Mouse (Mus musculus) stomach, embryonic 14.5 days (tissue): ENCODE results near the gene Lrrc40. TPM values are rescaled to one million over a fixed set of nuclear protein-coding genes. Genes with fewer than 3 reads are reported as not detected.
"Not testable (repeated sequence)": the region's sequence is repeated elsewhere in the genome, so short reads cannot be mapped to it uniquely, and the experiment has no call there.

Experiments
- ATAC-seq: fragments of 200-750 bp; cut with Nextera tagmentation; 2 replicates; pipeline ENCODE4 v1.8.0; 2017; ENCODE audit warnings: low read depth, moderate TSS enrichment; ENCODE audit not compliant: insufficient number of reproducible peaks, insufficient read depth, low FRiP score
- H3K27ac ChIP-seq: fragments of 300-500 bp; sonication (generic); 2 replicates; pipeline ENCODE4 v1.5.1; 2014; ENCODE audit warnings: mild to moderate bottlenecking, low read length, moderate library complexity, mixed read lengths
- H3K27me3 ChIP-seq: fragments of 300-500 bp; sonication (generic); 2 replicates; pipeline ENCODE4 v1.6.1; 2014; ENCODE audit warnings: low read length, control low read depth, mixed read lengths; ENCODE audit not compliant: control insufficient read depth, insufficient read depth
- H3K36me3 ChIP-seq: fragments of 300-500 bp; sonication (generic); 2 replicates; pipeline ENCODE4 v1.6.1; 2014; ENCODE audit warnings: mild to moderate bottlenecking, control low read depth, low read length, moderate library complexity, mixed read lengths; ENCODE audit not compliant: control insufficient read depth, insufficient read depth
- H3K4me1 ChIP-seq: fragments of 300-500 bp; sonication (generic); 2 replicates; pipeline ENCODE4 v1.6.1; 2014; ENCODE audit warnings: low read length, control low read depth, mixed read lengths; ENCODE audit not compliant: control insufficient read depth, insufficient read depth
- H3K4me2 ChIP-seq: fragments of 300-500 bp; sonication (generic); replicated peaks from 2 replicates; pipeline ENCODE4 v1.6.1; 2014; ENCODE audit warnings: low read depth, low read length, control low read depth
- H3K4me3 ChIP-seq: fragments of 300-500 bp; sonication (generic); 2 replicates; pipeline ENCODE4 v1.5.1; 2014; ENCODE audit warnings: low read depth, low read length, control low read depth
- H3K9ac ChIP-seq: fragments of 300-500 bp; sonication (generic); replicated peaks from 2 replicates; pipeline ENCODE4 v1.6.1; 2014; ENCODE audit warnings: low read depth, mild to moderate bottlenecking, control low read depth, low read length, moderate library complexity, mixed read lengths
- H3K9me3 ChIP-seq: fragments of 300-500 bp; sonication (generic); 2 replicates; pipeline ENCODE4 v1.6.1; 2016; ENCODE audit warnings: low read depth, low read length, control low read depth; ENCODE audit not compliant: control insufficient read depth
- WGBS: fragments of 180-500 bp; shearing (Covaris S2); extraction: QIAGEN DNeasy Blood & Tissue Kit; methylation state at CpG from one replicate; pipeline ENCODE4 v1.1.7; 2014; 5-methylcytosine and 5-hydroxymethylcytosine counted together
- polyA plus RNA-seq: library from polyadenylated mRNA; unstranded; fragments of >200 nt; fragmentation: Nextera tagmentation; extraction: Ambion mirVana; gene quantifications from 2 replicates; pipeline ENCODE4 v1.2.1, GENCODE M21; 2014

Gene Lrrc40
- polyA plus RNA-seq, 1 experiment from 2014 or later: 49.4 TPM

DNA sequence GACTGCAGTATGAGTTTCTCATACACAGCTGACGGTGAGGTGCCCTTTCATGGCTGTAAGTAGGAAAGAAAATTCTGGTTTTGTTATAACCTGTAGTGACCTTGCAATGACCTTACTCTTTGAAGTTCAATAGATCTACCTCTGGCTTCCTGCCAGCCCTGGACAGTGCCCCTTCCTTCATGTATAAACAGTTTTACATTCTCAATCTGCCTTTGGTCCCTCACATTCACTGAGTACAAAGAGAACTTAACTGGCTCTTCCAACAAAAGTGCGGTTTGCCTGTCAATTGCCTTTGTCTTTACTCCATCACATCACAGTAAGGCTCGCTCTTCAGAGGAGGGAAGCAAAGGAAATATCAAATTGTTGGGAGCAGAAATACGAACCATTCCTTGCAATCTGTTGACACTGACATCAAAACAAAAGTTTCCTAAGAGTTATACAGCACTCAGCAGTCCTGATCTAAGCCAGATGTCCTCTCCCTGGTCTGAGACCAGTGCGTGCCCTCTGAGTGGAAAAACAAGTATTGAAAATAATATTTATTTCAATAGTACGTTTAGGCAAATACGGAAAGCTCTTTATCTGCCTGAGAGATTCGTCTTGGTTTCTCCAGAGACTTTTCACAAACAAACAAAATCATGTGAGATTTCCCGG, 32.3 kb downstream of the Lrrc40 start:
- peaks cover 6% of the 10 kb centered on the region; the same call in 1 of the 2 replicates for H3K4me1 ChIP-seq
- H3K4me3 ChIP-seq: no peak overlapping the region
- WGBS: 35% methylated on average over 9 of the region's 9 CpGs
- no peak overlapping the region for H3K9ac ChIP-seq
- no peaks in the 10 kb centered on the region; the same call in 1 of the 2 replicates for H3K36me3 ChIP-seq
- no peaks in the 10 kb centered on the region for H3K27me3 ChIP-seq
- no peak overlapping the region for H3K27ac ChIP-seq
- H3K4me2 ChIP-seq: no peak overlapping the region
- no peak for ATAC-seq
- H3K9me3 ChIP-seq: no peaks in the 10 kb centered on the region

DNA sequence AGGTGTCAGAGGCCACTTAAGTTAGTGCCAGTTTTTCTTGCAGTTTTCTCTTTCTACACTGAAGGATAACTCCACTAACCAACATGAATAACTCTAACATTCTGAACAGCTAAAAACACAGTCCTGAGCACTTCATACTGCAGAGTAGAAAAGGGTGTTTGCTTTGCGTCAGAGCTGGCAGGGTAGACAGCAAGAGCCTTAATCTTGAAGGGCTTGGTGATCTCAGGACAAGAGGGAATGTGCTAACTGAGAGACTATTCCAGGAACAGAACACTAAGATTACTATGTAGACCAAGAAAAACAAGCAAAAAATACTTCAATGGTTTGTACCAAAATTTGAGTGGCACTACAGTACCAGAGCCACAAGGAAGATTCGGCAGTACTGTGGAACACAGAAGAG, 38.5 kb downstream of the Lrrc40 start:
- Histone ChIP-seq H3K36me3 (no peaks in the 10 kb centered on the region; the same call in 1 of the 2 replicates), H3K4me3 (no peak overlapping the region), H3K27ac (no peak overlapping the region), H3K4me2 (no peak overlapping the region), H3K9me3 (no peaks in the 10 kb centered on the region), H3K9ac (no peak overlapping the region), H3K27me3 (no peaks in the 10 kb centered on the region), H3K4me1 (no peaks in the 10 kb centered on the region)
- no peak for ATAC-seq
- 79% methylated on average over 2 of the region's 2 CpGs for WGBS

DNA sequence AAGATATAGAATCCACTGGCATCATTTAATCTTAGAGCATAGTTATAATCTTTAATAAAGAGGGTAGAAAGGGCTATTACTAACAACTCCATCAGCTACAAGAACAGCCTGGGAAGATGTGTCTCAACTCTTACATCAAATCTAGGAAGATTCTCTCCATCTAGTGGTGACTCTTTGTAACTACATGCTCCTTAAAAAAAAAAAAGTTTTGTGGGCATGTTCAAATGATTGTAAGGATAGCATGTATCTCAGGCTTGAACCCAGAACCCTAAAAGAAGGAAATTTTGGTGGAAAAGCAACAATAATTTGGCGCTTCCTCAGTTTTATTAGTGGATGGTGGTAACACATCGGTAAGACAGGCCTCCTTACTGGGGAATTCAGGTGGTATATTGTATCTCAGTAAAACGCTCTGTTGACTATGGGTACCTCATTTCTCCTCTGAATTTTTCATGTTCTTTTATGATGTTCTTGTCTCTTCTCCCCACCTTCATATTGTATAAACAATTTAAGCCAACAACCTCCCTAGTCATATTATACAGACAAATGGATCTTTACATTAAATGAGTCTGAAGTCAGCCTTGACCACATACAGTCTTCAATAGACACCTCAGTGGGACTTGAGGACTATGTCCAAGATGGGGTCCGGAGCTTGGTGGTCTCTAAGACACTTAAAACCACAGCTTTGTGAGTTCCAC, 40.4 kb downstream of the Lrrc40 start:
- no peak for ATAC-seq
- Histone ChIP-seq H3K27me3 (no peaks in the 10 kb centered on the region), H3K27ac (no peak overlapping the region), H3K4me3 (no peak overlapping the region), H3K4me1 (no peaks in the 10 kb centered on the region), H3K9me3 (no peaks in the 10 kb centered on the region), H3K9ac (no peak overlapping the region), H3K4me2 (no peak overlapping the region), H3K36me3 (no peaks in the 10 kb centered on the region)
- WGBS: 46% methylated on average over 4 of the region's 4 CpGs

DNA sequence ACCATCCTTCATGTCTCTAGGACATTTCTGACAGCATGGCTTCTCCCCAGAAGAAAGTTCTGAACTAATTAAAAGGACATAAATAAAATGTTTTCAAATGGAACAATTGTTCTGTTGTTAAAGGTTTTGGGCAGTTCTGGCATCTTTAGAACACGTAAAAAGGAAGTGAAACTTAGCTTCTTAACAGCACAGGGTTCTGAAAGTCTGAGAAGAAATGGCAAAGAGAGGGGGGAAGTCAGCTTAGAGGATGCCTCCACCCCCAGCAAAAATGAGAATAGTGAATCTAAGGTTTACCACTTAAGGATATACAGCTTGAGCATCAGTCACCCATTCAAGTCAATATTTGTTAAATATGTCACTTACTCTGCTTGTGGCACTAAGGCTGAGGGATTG, 40.9 kb downstream of the Lrrc40 start:
- Histone ChIP-seq H3K4me1 (no peaks in the 10 kb centered on the region), H3K27ac (no peak overlapping the region), H3K36me3 (no peaks in the 10 kb centered on the region), H3K27me3 (no peaks in the 10 kb centered on the region), H3K4me2 (no peak overlapping the region), H3K9ac (no peak overlapping the region), H3K9me3 (no peaks in the 10 kb centered on the region), H3K4me3 (no peak overlapping the region)
- 51% methylated on average over 1 of the region's 1 CpGs for WGBS
- no peak for ATAC-seq

DNA sequence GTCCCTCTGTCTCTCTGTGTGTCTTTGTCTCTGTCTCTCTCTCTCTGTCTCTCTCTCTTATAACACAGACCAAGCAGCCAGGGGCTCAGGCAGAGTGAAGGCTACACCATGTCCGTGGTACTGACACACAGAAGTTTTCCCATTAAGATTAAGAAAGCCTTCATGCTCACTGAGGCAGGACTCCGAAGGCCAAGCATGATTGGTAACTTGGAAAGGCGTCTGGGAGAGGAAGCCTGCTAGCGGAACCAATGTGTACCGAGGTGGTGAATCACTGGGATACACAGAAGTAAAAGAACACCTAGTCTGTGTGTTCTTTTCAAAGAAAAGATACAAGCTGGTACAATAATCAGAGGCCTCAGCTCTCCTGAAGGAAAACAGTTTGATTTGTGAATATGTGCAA, 41.4 kb downstream of the Lrrc40 start:
- no peak for ATAC-seq
- Histone ChIP-seq H3K27me3 (no peaks in the 10 kb centered on the region), H3K27ac (no peak overlapping the region), H3K4me2 (no peak overlapping the region), H3K4me1 (no peaks in the 10 kb centered on the region), H3K9ac (no peak overlapping the region), H3K4me3 (no peak overlapping the region), H3K9me3 (no peaks in the 10 kb centered on the region), H3K36me3 (no peaks in the 10 kb centered on the region)
- WGBS: 74% methylated on average over 5 of the region's 5 CpGs

DNA sequence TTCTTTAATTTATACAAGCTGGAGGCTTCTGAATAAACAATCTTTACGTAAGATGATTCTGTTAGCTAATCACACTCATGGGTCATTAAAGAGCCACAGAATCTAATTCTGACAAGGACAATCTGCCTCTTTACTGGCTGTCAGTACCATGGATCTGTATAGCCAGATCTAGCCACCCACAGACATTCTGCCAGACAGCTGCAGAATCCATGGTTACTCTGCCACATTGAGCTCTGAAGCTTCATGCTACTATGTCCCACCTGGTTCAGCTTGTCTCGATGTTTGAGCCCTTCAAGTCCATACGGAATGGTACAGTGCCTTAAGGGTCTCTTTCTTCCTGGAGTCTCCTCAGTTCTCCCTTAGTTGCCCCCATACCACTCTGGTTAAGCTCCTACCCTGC, 55.1 kb downstream of the Lrrc40 start:
- H3K27ac ChIP-seq: no peak overlapping the region
- H3K4me2 ChIP-seq: no peak overlapping the region
- no peak overlapping the region for H3K4me3 ChIP-seq
- H3K27me3 ChIP-seq: no peaks in the 10 kb centered on the region
- no peak overlapping the region for H3K9ac ChIP-seq
- H3K9me3 ChIP-seq: no peaks in the 10 kb centered on the region
- H3K4me1 ChIP-seq: no peaks in the 10 kb centered on the region
- WGBS: 65% methylated on average over 3 of the region's 3 CpGs
- ATAC-seq: no peak
- no peaks in the 10 kb centered on the region for H3K36me3 ChIP-seq

DNA sequence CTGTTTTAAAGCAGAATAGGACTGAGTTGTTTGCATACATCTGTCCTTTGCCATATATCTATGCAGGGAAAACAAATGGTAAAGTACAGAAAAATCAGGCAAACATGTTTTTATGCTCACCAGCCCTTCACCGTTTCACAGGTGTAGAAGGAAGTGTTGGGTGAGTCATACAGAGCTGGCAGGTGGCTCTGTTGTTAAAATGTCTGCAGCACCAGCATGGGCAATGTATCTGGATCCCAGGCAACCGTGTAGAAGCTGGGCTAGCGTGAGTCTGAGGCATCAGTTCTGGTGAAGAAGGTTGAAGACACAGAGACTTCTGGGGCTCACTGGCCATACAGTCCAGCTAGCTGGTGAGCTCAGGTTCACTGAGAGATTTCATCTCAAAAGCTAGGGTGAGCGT, 57.5 kb downstream of the Lrrc40 start:
- no peak overlapping the region for H3K9ac ChIP-seq
- H3K4me3 ChIP-seq: no peak overlapping the region
- H3K4me1 ChIP-seq: no peaks in the 10 kb centered on the region
- no peak overlapping the region for H3K27ac ChIP-seq
- no peaks in the 10 kb centered on the region for H3K9me3 ChIP-seq
- no peak overlapping the region for H3K4me2 ChIP-seq
- WGBS: 83% methylated on average over 4 of the region's 4 CpGs
- H3K36me3 ChIP-seq: no peaks in the 10 kb centered on the region
- no peak for ATAC-seq
- no peaks in the 10 kb centered on the region for H3K27me3 ChIP-seq

DNA sequence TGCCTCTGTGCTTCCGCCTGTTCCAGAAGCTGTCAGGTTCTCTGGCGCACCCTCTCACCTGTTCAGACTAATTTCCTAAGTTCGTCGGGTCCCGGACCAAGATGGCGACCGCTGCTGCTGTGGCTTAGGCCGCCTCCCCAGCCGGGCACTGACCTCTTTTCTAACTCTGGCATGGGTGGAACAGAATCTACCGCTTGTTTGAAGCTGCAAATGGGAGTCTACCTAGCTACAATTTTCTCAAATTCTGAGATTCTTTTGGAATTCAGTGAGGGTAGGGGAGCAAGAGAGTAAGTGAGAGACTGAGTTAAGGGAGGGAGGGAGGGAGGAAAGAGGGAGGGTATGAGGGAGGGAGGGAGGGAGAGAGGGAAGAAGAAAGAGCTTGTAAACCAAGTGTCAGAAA, 65.6 kb downstream of the Lrrc40 start:
- not testable (repeated sequence) for H3K4me2 ChIP-seq, H3K4me3 ChIP-seq, H3K27me3 ChIP-seq, ATAC-seq, H3K27ac ChIP-seq, H3K36me3 ChIP-seq, H3K9me3 ChIP-seq, H3K9ac ChIP-seq, H3K4me1 ChIP-seq
- WGBS: 96% methylated on average over 8 of the region's 10 CpGs

DNA sequence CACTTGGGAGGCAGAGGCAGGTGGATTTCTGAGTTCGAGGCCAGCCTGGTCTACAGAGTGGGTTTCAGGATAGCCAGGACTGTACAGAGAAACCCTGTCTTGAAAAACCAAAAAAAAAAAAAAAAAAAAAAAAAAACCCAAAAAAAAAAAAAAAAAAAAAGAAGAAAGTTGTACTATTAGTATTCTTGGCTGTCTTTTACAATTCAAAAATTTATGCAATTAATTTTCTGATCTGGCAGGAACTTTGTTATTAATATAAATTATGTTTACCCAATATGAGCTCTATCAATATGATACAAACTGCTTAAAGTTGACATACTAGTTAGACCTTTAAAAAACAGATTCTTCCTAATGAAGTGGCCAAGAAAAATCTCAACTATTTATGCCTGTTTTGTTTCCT, 66.1 kb downstream of the Lrrc40 start:
- not testable (repeated sequence) for H3K9ac ChIP-seq, H3K9me3 ChIP-seq, H3K27me3 ChIP-seq, H3K4me3 ChIP-seq, ATAC-seq, H3K4me2 ChIP-seq, H3K4me1 ChIP-seq, H3K36me3 ChIP-seq, H3K27ac ChIP-seq
- WGBS: 100% methylated on average over 1 of the region's 1 CpGs
